Mouse (Mus musculus): ENCODE results near the gene Slc35c2.

DNA sequence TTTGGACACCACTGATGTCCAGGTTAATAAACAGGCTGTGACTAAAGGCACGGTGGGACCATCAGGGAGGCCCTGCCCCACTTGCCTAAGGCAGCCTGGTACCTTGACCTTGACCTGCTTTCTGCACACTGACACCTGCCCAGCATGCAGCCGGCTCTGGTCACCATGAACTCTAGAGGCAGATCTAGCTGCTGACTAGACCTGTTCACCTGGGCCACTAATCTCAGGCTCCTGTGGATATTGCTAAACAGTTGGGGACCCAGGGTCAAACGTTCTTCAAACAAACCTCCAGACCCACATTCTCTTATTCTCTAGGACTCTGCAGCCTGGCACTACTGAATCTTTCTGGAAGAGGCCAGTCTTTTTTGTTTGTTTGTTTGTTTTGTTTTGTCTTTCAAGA is 2.6 kb downstream of the Slc35c2 start:
- TF ChIP-seq CTCF (IDR thresholded peaks at IDR 0.05; ENCODE audit: low read depth, low read length) (no peak), POLR2A (IDR thresholded peaks at IDR 0.05; ENCODE audit: borderline replicate concordance, low read depth, low read length) (no peak)

Measured in bone marrow macrophage, adult 2 months (primary cell).